Mouse (Mus musculus) midbrain, embryonic 14.5 days (tissue): Measurements from ENCODE around the gene Adra1d. TPM values are rescaled to one million over a fixed set of nuclear protein-coding genes. Genes with fewer than 3 reads are reported as not detected.
A peak's percentile ranks its signal among the peaks of the same experiment; 100 is the strongest.

Experiments used
- ATAC-seq: fragments of 200-750 bp; cut with Nextera tagmentation; 2 replicates; pipeline ENCODE4 v1.8.0; 2017; ENCODE audit warnings: moderate number of reproducible peaks, moderate library complexity; ENCODE audit not compliant: low FRiP score, low TSS enrichment
- DNase-seq: peaks from one replicate; pipeline ENCODE4 v3.0.0-alpha.2; 2015
- H3K27ac ChIP-seq: fragments of 300-500 bp; sonication (generic); replicated peaks from 2 replicates; pipeline ENCODE4 v1.5.1; 2014; ENCODE audit warnings: mild to moderate bottlenecking, low read depth, low read length, moderate library complexity
- H3K27me3 ChIP-seq: fragments of 300-500 bp; sonication (generic); 2 replicates; pipeline ENCODE4 v1.6.1; 2014; ENCODE audit warnings: low read length, control low read depth, mixed read lengths; ENCODE audit not compliant: control insufficient read depth, insufficient read depth
- H3K36me3 ChIP-seq: fragments of 300-500 bp; sonication (generic); 2 replicates; pipeline ENCODE4 v1.6.1; 2014; ENCODE audit warnings: low read length, control low read depth; ENCODE audit not compliant: control insufficient read depth, insufficient read depth
- H3K4me1 ChIP-seq: fragments of 300-500 bp; sonication (generic); 2 replicates; pipeline ENCODE4 v1.6.1; 2014; ENCODE audit warnings: mild to moderate bottlenecking, antibody characterized with exemption, low read length, control low read depth; ENCODE audit not compliant: control insufficient read depth, insufficient read depth
- H3K4me2 ChIP-seq: fragments of 300-500 bp; sonication (generic); 2 replicates; pipeline ENCODE4 v1.6.1; 2014; ENCODE audit warnings: mild to moderate bottlenecking, low read length, moderate library complexity
- H3K4me3 ChIP-seq: fragments of 300-500 bp; sonication (generic); replicated peaks from 2 replicates; pipeline ENCODE4 v1.5.1; 2014; ENCODE audit warnings: low read depth, low read length
- H3K9ac ChIP-seq: fragments of 300-500 bp; sonication (generic); replicated peaks from 2 replicates; pipeline ENCODE4 v1.6.1; 2014; ENCODE audit warnings: mild to moderate bottlenecking, low read length, moderate library complexity
- H3K9me3 ChIP-seq: fragments of 300-500 bp; sonication (generic); 2 replicates; pipeline ENCODE4 v1.6.1; 2016; ENCODE audit warnings: low read length, control low read depth, mixed read lengths; ENCODE audit not compliant: control insufficient read depth
- WGBS: fragments of 180-500 bp; shearing (Covaris S2); extraction: QIAGEN DNeasy Blood & Tissue Kit; methylation state at CpG from one replicate; pipeline ENCODE4 v1.1.7; 2014; 5-methylcytosine and 5-hydroxymethylcytosine counted together
- polyA plus RNA-seq: library from polyadenylated mRNA; unstranded; fragments of >200 nt; fragmentation: Nextera tagmentation; extraction: Ambion mirVana; gene quantifications from 2 replicates; pipeline ENCODE4 v1.2.1, GENCODE M21; 2014

Gene Adra1d
- polyA plus RNA-seq, 1 experiment from 2014 or later, result not detected

- ATAC-seq (peak; percentile 58), DNase-seq (peak; percentile 88)
- WGBS, result 35% methylated on average over 11 of the region's 11 CpGs
Measured at GRCm38 (mm10) chr2:131529898-131530622, 32.0 kb downstream of the Adra1d start.

GRCm38 (mm10) chr2:131527061-131527460 is 35.0 kb downstream of the Adra1d start:
- H3K27me3 ChIP-seq, result no peaks in the 10 kb centered on the region
- ATAC-seq (no peak), DNase-seq (peak; percentile 53)
- H3K9ac ChIP-seq, result no peak overlapping the region
- H3K4me1 ChIP-seq, result no peaks in the 10 kb centered on the region
- H3K36me3 ChIP-seq, result peaks cover 23% of the 10 kb centered on the region; the same call in 1 of the 2 replicates
- H3K9me3 ChIP-seq, result no peaks in the 10 kb centered on the region
- 54% methylated on average over 3 of the region's 3 CpGs for WGBS
- no peak overlapping the region for H3K4me2 ChIP-seq
- H3K4me3 ChIP-seq, result no peak overlapping the region
- H3K27ac ChIP-seq, result no peak overlapping the region

More at GRCm38 (mm10) chr2:131529898-131530622, 32.0 kb downstream of the Adra1d start:
- no peaks in the 10 kb centered on the region for H3K27me3 ChIP-seq
- H3K4me2 ChIP-seq, result no peak overlapping the region
- H3K36me3 ChIP-seq, result peaks cover 14% of the 10 kb centered on the region; the same call in 1 of the 2 replicates
- no peak overlapping the region for H3K27ac ChIP-seq
- no peak overlapping the region for H3K4me3 ChIP-seq
- H3K9me3 ChIP-seq, result no peaks in the 10 kb centered on the region
- no peaks in the 10 kb centered on the region for H3K4me1 ChIP-seq
- H3K9ac ChIP-seq, result no peak overlapping the region

GRCm38 (mm10) chr2:131520743-131521142 is 41.3 kb downstream of the Adra1d start:
- Histone ChIP-seq H3K4me2 (no peak overlapping the region), H3K4me1 (no peaks in the 10 kb centered on the region), H3K36me3 (peaks cover 32% of the 10 kb centered on the region; the same call in 1 of the 2 replicates), H3K9me3 (no peaks in the 10 kb centered on the region), H3K9ac (no peak overlapping the region), H3K27me3 (no peaks in the 10 kb centered on the region), H3K4me3 (no peak overlapping the region), H3K27ac (no peak overlapping the region)
- WGBS, result 94% methylated on average over 19 of the region's 19 CpGs
- ATAC-seq (no peak), DNase-seq (no peak)

- H3K27me3 ChIP-seq, result no peaks in the 10 kb centered on the region
- H3K27ac ChIP-seq, result no peak overlapping the region
- no peak overlapping the region for H3K4me2 ChIP-seq
- H3K36me3 ChIP-seq, result peaks cover 22% of the 10 kb centered on the region; the same call in 1 of the 2 replicates
- H3K4me1 ChIP-seq, result no peaks in the 10 kb centered on the region
- ATAC-seq, result no peak
- H3K9ac ChIP-seq, result no peak overlapping the region
- H3K4me3 ChIP-seq, result no peak overlapping the region
- 77% methylated on average over 3 of the region's 3 CpGs for WGBS
- H3K9me3 ChIP-seq, result no peaks in the 10 kb centered on the region
- DNase-seq, result no peak
Measured at GRCm38 (mm10) chr2:131518790-131519189, 43.3 kb downstream of the Adra1d start.

- no peak overlapping the region for H3K4me3 ChIP-seq
- no peak for ATAC-seq
- H3K27ac ChIP-seq, result no peak overlapping the region
- 89% methylated on average over 4 of the region's 4 CpGs for WGBS
- H3K4me1 ChIP-seq, result no peaks in the 10 kb centered on the region
- H3K9ac ChIP-seq, result no peak overlapping the region
- H3K4me2 ChIP-seq, result no peak overlapping the region
- no peaks in the 10 kb centered on the region for H3K27me3 ChIP-seq
- no peaks in the 10 kb centered on the region for H3K9me3 ChIP-seq
- peaks cover 21% of the 10 kb centered on the region; the same call in 1 of the 2 replicates for H3K36me3 ChIP-seq
- no peak for DNase-seq
Measured at GRCm38 (mm10) chr2:131517550-131517949, 44.5 kb downstream of the Adra1d start.

GRCm38 (mm10) chr2:131514055-131514621 is 47.9 kb downstream of the Adra1d start:
- H3K9ac ChIP-seq, result no peak overlapping the region
- H3K4me2 ChIP-seq, result no peak overlapping the region
- H3K27ac ChIP-seq, result no peak overlapping the region
- H3K27me3 ChIP-seq, result no peaks in the 10 kb centered on the region
- H3K4me1 ChIP-seq, result 0 out of 2 replicates have a peak, but pooled peaks cover 5% of the 10 kb centered on the region
- ATAC-seq, result no peak
- H3K9me3 ChIP-seq, result no peaks in the 10 kb centered on the region
- H3K4me3 ChIP-seq, result no peak overlapping the region
- no peak for DNase-seq
- WGBS, result 87% methylated on average over 4 of the region's 4 CpGs
- H3K36me3 ChIP-seq, result peaks cover 7% of the 10 kb centered on the region; the same call in 1 of the 2 replicates

- DNase-seq (no peak), ATAC-seq (no peak)
- Histone ChIP-seq H3K36me3 (peaks cover 7% of the 10 kb centered on the region; the same call in 1 of the 2 replicates), H3K4me3 (no peak overlapping the region), H3K4me1 (peaks cover 6% of the 10 kb centered on the region; the same call in 1 of the 2 replicates), H3K9ac (no peak overlapping the region), H3K27ac (no peak overlapping the region), H3K4me2 (no peak overlapping the region), H3K9me3 (no peaks in the 10 kb centered on the region), H3K27me3 (no peaks in the 10 kb centered on the region)
- 59% methylated on average over 2 of the region's 2 CpGs for WGBS
Measured at GRCm38 (mm10) chr2:131513477-131513876, 48.6 kb downstream of the Adra1d start.

- Histone ChIP-seq H3K27ac (no peak overlapping the region), H3K9me3 (no peaks in the 10 kb centered on the region), H3K4me2 (no peak overlapping the region), H3K36me3 (no peaks in the 10 kb centered on the region), H3K9ac (no peak overlapping the region), H3K4me1 (peaks cover 20% of the 10 kb centered on the region), H3K4me3 (no peak overlapping the region), H3K27me3 (no peaks in the 10 kb centered on the region)
- DNase-seq, result no peak
- whole genome bisulfite sequencing, result 71% methylated on average over 5 of the region's 5 CpGs
- ATAC-seq, result no peak
Measured at GRCm38 (mm10) chr2:131510531-131510930, 51.6 kb downstream of the Adra1d start.
